Mouse (Mus musculus) liver, embryonic 14.5 days (tissue): ENCODE data around the gene Dok5.

ENCODE experiments used
- CTCF ChIP-seq: IDR thresholded peaks from 2 replicates; pipeline ENCODE4 v1.5.1; 2016; ENCODE audit warnings: antibody characterized with exemption, low read depth, control low read depth
- EP300 ChIP-seq: IDR thresholded peaks from 2 replicates; pipeline ENCODE4 v1.6.1; 2016; ENCODE audit warnings: antibody characterized with exemption, low read depth

GRCm38 (mm10) chr2:170811356-170811755 lies 79.7 kb downstream of the Dok5 start:
- TF ChIP-seq CTCF (no peak), EP300 (no peak)
